Mouse (Mus musculus) ES-E14 (cell line): ENCODE results near the gene Cadps2. TPM values are rescaled to one million over a fixed set of nuclear protein-coding genes. Genes with fewer than 3 reads are reported as not detected.

Source experiments
- DNase-seq: peaks from one replicate; pipeline ENCODE4 v3.0.0-alpha.2; 2013; ENCODE audit warnings: low read depth, low spot score
- H3K27ac ChIP-seq: 2 replicates; pipeline ENCODE4 v1.5.1; 2012; ENCODE audit warnings: low read depth, mild to moderate bottlenecking, low read length, moderate library complexity, mixed read lengths; ENCODE audit not compliant: poor library complexity, insufficient read depth, severe bottlenecking
- H3K36me3 ChIP-seq: 2 replicates; pipeline ENCODE4 v1.6.1; 2012; ENCODE audit warnings: mild to moderate bottlenecking, low read length, moderate library complexity, mixed read lengths; ENCODE audit not compliant: control insufficient read depth, poor library complexity, insufficient read depth, severe bottlenecking
- H3K4me1 ChIP-seq, 2 experiments: fragments of 150-350 bp in 1 of 2; sonication (generic) in 1 of 2; 2 replicates each; pipeline ENCODE4 v1.6.1; 2012; ENCODE audit warnings: low read length in 2 of 2, mild to moderate bottlenecking in 1 of 2, mixed read lengths in 1 of 2; ENCODE audit not compliant: control insufficient read depth in 2 of 2, insufficient read depth in 2 of 2, poor library complexity in 1 of 2
- H3K4me3 ChIP-seq, 2 experiments: fragments of 150-350 bp in 1 of 2; sonication (generic) in 1 of 2; 2 replicates each; pipeline ENCODE4 v1.5.1; 2012; ENCODE audit warnings: low read length in 2 of 2, low read depth in 1 of 2, mild to moderate bottlenecking in 1 of 2, mixed read lengths in 1 of 2; ENCODE audit not compliant: insufficient read depth in 1 of 2, poor library complexity in 1 of 2, severe bottlenecking in 1 of 2
- H3K9ac ChIP-seq: 2 replicates; pipeline ENCODE4 v1.6.1; 2012; ENCODE audit warnings: low read depth, mild to moderate bottlenecking, low read length, mixed read lengths; ENCODE audit not compliant: poor library complexity, insufficient read depth, severe bottlenecking
- H3K9me3 ChIP-seq: fragments of 150-350 bp; sonication (generic); 2 replicates; pipeline ENCODE4 v1.6.1; 2012; ENCODE audit warnings: low read depth, mild to moderate bottlenecking, low read length; ENCODE audit not compliant: control insufficient read depth, insufficient read depth
- CHD2 ChIP-seq: IDR thresholded peaks from 2 replicates; pipeline ENCODE4 v1.6.1; 2014; ENCODE audit warnings: mild to moderate bottlenecking, low read depth, low read length, inconsistent platforms
- HCFC1 ChIP-seq: IDR thresholded peaks from 2 replicates; pipeline ENCODE4 v1.6.1; 2012; ENCODE audit warnings: low read length, inconsistent platforms, borderline replicate concordance; ENCODE audit not compliant: insufficient read depth
- MAFK ChIP-seq: IDR thresholded peaks from 2 replicates; pipeline ENCODE4 v1.6.1; 2014; ENCODE audit warnings: mild to moderate bottlenecking, low read depth, low read length, inconsistent platforms; ENCODE audit not compliant: insufficient read depth
- ZC3H11A ChIP-seq: IDR thresholded peaks from 2 replicates; pipeline ENCODE4 v1.6.1; 2012; ENCODE audit warnings: low read depth, mild to moderate bottlenecking, inconsistent platforms, low read length, borderline replicate concordance
- ZNF384 ChIP-seq: IDR thresholded peaks from 2 replicates; pipeline ENCODE4 v1.6.1; 2012; ENCODE audit warnings: low read depth, low read length, inconsistent platforms
- in situ Hi-C, 2 experiments: fragments of 600-800 bp; cut with MboI; formaldehyde crosslinking; loops; one replicate each; pipeline ENCODE4 v1.15.1; 2025; ENCODE audit warnings: low sequenced_read_pairs in 2 of 2, inconsistent platforms in 1 of 2; ENCODE audit not compliant: unreplicated experiment in 2 of 2
- total RNA-seq: library from RNA; depleted of rRNA; stranded (reverse); fragments of 300-350 nt; gene quantifications from 2 replicates; pipeline ENCODE4 v1.2.3, GENCODE M21; 2012

Gene Cadps2
- total RNA-seq, 1 experiment, result 0.36 TPM

GRCm38 (mm10) chr6:23251431-23251830 is 587.8 kb downstream of the Cadps2 start:
- in situ Hi-C loops, result loop anchor here in 1 of 2 experiments (25.0 kb wide), 1 partner anchor 211 kb away; no protein-coding TSS in a partner anchor

GRCm38 (mm10) chr6:23250288-23250955 is 588.8 kb downstream of the Cadps2 start:
- H3K4me1 ChIP-seq, result no peaks in the 10 kb centered on the region; a peak in 1 of 4 replicates
- H3K9ac ChIP-seq, result no peak overlapping the region
- peak overlapping the region in 1 of 2 experiments; percentile 56; a peak in 1 of 4 replicates for H3K4me3 ChIP-seq
- no peaks in the 10 kb centered on the region for H3K36me3 ChIP-seq
- in situ Hi-C loops, result loop anchor here in 1 of 2 experiments (25.0 kb wide), 1 partner anchor 212 kb away; no protein-coding TSS in a partner anchor
- no peak for TF ChIP-seq ZNF384
- TF ChIP-seq MAFK, result no peak
- TF ChIP-seq CHD2, result no peak
- no peak for TF ChIP-seq ZC3H11A
- 0 out of 2 replicates have a peak, but pooled peaks have one; percentile 22 for TF ChIP-seq HCFC1
- DNase-seq, result no peak
- no peak overlapping the region for H3K27ac ChIP-seq
- no peaks in the 10 kb centered on the region for H3K9me3 ChIP-seq

More at GRCm38 (mm10) chr6:23251431-23251830, 587.8 kb downstream of the Cadps2 start:
- no peak for DNase-seq
- no peak overlapping the region for H3K9ac ChIP-seq
- H3K27ac ChIP-seq, result no peak overlapping the region
- H3K4me3 ChIP-seq, result no peak overlapping the region
- H3K9me3 ChIP-seq, result no peaks in the 10 kb centered on the region
- no peaks in the 10 kb centered on the region for H3K36me3 ChIP-seq
- no peak for TF ChIP-seq ZC3H11A
- TF ChIP-seq CHD2, result no peak
- no peak for TF ChIP-seq MAFK
- no peak for TF ChIP-seq HCFC1
- no peak for TF ChIP-seq ZNF384
- no peaks in the 10 kb centered on the region; a peak in 1 of 4 replicates for H3K4me1 ChIP-seq

GRCm38 (mm10) chr6:23249616-23250287 is 589.5 kb downstream of the Cadps2 start:
- TF ChIP-seq MAFK, result no peak
- TF ChIP-seq HCFC1, result no peak
- no peak for DNase-seq
- in situ Hi-C loops, result loop anchor here in 1 of 2 experiments (25.0 kb wide), 1 partner anchor 213 kb away; no protein-coding TSS in a partner anchor
- no peaks in the 10 kb centered on the region; a peak in 1 of 4 replicates for H3K4me1 ChIP-seq
- H3K9me3 ChIP-seq, result no peaks in the 10 kb centered on the region
- 0 out of 2 replicates have a peak overlapping the region, but pooled peaks have one; percentile 22 for H3K9ac ChIP-seq
- peak overlapping the region; percentile 56 to 58; a peak in 3 of 4 replicates for H3K4me3 ChIP-seq
- H3K27ac ChIP-seq, result no peak overlapping the region
- H3K36me3 ChIP-seq, result no peaks in the 10 kb centered on the region

- Histone ChIP-seq H3K4me1 (no peaks in the 10 kb centered on the region; a peak in 1 of 4 replicates), H3K4me3 (peak overlapping the region; percentile 47 to 58), H3K9me3 (no peaks in the 10 kb centered on the region), H3K9ac (no peak overlapping the region), H3K36me3 (no peaks in the 10 kb centered on the region), H3K27ac (no peak overlapping the region)
- no peak for DNase-seq
- TF ChIP-seq HCFC1, result no peak
- in situ Hi-C loops, result no loop called here
These were observed 590.2 kb downstream of the Cadps2 start for GRCm38 (mm10) chr6:23249053-23249401.
